Mouse (Mus musculus) bone marrow, adult 2 months (tissue): ENCODE results near the gene Nhlrc1.

ENCODE experiments used
- CTCF ChIP-seq: fragments of 200-500 bp; IDR thresholded peaks from 2 replicates; pipeline ENCODE4 v1.5.1; 2011; ENCODE audit warnings: low read length, control low read depth; ENCODE audit not compliant: control insufficient read depth, insufficient read depth
- POLR2A ChIP-seq: fragments of 200-500 bp; IDR thresholded peaks from 2 replicates; pipeline ENCODE4 v1.6.1; 2011; ENCODE audit warnings: low read depth, mild to moderate bottlenecking, control low read depth, low read length, borderline replicate concordance; ENCODE audit not compliant: control insufficient read depth

- TF ChIP-seq CTCF (no peak), POLR2A (peak; percentile 79; the same call in 1 of the 2 replicates)
Observed at GRCm38 (mm10) chr13:47043030-47043680, 28.5 kb upstream of the Nhlrc1 start, which contains the start of gene Kdm1b.
